Mouse (Mus musculus): ENCODE data around the gene Vegfc.

Vegfc gene

DNA sequence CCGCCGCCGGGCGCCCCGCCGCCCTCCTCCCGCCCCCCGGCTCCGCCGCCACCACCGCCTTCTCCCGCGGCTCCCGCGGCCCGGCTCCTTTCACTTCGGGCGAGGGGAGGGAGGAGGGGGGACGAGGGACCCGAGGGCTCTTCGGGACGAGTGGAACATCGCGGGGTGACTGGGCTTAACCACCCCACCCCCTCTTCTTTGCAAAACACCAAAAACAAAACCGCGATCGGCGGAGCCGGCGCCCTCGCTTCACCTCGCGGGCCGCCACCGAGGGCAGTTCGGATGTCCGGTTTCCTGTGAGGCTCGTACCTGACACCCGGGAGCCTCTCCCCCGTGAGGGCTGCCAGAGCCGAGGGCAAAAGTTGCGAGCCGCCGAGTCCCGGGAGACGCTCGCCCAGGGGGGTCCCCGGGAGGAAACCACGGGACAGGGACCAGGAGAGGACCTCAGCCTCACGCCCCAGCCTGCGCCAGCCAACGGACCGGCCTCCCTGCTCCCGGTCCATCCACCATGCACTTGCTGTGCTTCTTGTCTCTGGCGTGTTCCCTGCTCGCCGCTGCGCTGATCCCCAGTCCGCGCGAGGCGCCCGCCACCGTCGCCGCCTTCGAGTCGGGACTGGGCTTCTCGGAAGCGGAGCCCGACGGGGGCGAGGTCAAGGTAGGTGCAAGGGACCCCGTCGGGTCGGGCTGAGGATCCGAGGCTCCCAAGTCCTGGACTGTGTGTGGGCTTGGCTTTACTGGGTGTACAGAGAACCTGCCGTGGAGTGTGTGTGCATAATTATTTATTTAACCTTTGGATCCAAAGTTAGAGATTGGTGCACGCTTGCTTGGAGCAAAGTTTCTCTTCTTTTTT is at the start of gene Vegfc:
Gene Vegfc (plus strand): TSS at position 336 of the 850 bp plus-strand sequence.
- DNase-seq = peak; percentile 24

- no peak for DNase-seq
Observed at GRCm38 (mm10) chr8:54034584-54034983, 42.8 kb upstream of the Vegfc start.

DNA sequence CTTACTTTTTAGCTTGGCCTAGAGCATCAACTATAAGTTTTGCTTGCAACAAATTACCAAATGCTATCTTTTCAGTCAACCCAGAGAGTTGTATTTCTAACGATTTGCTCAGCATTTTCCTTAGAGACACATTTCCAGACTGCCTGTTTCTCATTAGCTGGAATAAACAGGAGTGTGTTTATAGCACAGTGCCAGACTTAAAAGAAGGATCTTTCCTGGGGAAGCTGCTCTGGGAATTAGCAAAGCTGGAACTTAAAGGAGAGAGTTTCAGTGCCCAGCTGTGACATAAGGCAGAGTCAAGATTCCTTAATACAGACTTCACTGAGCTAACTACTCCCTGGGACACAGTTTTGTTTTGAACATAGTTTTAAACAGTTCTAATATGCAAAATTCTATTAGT is 34.8 kb upstream of the Vegfc start:
- DNase-seq = no peak

DNA sequence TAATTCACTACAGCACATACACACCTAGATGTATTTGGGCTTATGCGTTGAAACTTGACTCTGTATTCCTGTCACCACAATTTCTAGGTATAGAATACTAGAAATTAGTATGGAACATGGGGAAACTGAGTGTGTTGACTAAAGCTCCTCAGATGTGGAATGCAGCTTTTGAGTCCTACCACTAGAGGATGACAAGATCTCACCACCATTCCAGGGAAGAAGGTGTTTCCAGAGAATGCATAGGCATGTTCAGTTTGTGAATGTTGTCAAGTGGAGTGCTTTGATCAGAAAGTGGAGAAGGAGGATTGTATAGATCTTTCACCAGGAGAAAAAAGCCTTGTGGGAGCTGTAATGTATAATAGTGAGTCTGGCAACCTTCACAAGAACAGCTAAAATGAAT is 33.9 kb upstream of the Vegfc start:
- DNase-seq = no peak

GRCm38 (mm10) chr8:54053210-54053609 is 24.2 kb upstream of the Vegfc start:
- DNase-seq = no peak

DNA sequence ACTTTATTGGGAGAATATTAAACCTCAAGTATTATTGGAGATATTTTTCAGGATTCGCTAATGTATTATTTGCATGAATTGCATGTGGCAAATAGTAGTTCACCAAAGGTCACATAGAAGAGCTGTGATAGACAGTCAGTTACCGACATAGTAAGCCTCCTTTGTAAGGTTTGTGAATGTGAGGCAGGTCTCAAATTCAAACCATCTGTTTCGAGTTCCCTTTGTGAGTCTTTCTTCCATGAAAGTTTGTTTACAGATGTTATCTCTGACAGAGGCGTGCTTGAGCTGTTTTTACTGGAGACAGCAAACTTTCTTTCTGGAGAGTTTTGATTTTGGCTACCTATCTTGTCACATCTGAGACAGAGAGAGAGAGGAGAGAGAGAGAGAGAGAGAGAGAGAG is 11.9 kb upstream of the Vegfc start:
- DNase-seq = no peak

DNA sequence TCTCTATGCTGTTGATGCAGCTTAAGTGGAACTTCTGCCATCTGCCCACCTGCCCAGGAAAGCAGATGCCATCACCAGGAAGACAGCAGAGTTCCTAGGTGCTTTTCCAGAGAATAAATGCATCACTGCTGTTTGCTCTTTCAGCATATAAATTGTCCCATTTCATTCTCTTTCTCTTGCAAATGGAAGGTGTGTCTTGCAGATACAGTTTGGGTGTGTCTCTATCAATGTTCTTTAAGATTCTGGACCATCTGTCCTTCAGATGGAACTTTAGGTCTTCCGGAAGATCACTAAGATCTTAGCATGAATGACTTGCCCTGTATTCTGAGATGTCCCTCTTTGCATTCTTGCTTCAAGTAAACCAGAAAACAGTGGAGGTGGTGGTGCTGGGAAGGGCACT is 1.1 kb upstream of the Vegfc start:
- DNase-seq = no peak

- peak; percentile 27 for DNase-seq
Observed at GRCm38 (mm10) chr8:54076791-54077270, 575 bp upstream of the Vegfc start.

DNA sequence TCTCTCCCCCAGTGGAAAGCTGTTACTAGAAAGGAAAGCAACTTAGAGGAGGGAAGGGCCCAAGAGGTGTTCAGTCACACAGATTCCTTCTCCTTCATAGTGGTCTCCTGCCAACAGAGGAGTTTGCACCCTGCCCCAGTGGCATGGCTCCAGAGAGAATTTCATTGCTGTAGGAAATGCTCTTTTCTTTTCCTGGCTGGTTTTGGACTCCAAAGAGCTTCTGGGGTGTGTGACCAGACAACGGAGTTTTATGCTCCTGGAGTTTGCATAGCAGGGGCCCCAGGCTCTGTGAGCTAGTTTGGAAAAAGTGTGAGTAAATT is 675 bp downstream of the Vegfc start:
- peak; percentile 12 for DNase-seq

DNA sequence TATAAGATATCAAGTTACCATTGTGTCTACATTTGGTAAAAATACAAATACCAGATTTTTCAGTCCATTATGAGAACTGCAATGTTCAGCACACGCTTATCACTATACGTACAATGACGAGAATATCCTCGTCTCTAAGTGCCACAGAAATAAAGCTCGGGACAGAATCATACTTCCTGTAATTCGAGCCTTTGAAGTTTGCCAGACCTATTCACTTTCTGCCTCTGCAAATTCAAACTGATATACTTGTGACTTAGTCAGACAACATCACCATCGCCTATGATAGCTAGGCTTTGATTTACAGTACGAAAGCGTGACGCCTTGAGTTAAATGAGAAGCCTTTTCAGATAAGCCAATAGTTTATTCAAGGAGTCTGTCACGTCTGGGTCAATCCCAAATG is 1.6 kb downstream of the Vegfc start:
- DNase-seq = no peak

DNA sequence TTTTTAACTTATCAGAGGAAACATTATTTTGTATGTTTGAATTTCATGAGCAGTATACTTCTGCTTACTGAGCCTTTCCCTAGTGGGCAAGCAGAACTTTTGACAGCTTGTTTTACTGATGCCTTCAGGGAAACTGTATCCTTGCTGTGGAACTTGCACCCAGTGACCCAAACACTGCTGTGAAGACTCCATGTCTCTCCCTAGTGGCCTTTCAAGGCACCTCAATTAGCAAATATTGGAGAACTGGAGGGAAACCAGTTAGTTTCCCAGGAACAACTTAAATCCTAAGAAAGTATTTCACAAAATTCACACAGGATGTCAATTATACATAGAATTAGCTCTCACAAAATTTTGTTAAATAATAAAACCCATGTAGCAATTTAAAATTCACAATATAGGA is 2.2 kb downstream of the Vegfc start:
- no peak for DNase-seq

DNA sequence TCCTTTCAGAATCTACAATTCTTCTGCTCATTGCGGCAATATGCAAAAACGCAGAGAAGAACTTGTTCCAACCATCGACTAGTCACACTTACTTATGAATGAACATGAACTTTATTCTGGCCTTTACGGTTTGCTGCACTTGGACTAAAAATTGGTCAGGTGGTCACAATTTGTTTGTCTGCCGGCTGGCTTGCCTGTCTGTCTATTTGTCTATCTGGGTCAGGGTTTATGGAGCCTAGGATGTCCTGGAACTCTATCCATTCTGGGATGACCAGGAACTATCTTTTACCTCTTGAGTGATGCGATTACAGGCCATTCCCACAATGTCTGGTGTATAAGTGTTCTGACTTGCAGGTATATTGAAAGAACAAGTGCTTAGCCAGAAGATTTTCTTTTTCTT is 8.5 kb downstream of the Vegfc start:
- no peak for DNase-seq

DNA sequence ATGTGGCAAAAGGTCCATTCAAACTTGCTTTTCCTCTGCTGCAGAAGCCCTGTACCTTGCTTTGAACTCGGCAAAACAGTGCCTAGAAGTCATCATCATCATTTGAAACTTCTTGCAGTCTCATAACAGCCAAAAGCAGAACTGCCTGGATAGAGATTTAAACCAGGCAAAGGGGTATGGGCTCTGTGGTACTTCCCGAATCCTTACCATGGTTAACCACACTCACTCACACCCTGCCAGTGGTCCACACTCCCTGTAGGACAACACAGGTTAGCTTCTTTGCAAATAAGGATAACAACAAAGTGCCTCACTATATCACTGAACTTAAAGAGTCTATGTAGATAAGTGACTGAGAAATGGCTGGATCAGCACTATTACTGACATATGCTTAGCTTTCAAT is 9.7 kb downstream of the Vegfc start:
- no peak for DNase-seq

- no peak for DNase-seq
Observed at GRCm38 (mm10) chr8:54089204-54089603, 11.8 kb downstream of the Vegfc start.

GRCm38 (mm10) chr8:54089901-54090300 is 12.5 kb downstream of the Vegfc start:
- DNase-seq = no peak

DNA sequence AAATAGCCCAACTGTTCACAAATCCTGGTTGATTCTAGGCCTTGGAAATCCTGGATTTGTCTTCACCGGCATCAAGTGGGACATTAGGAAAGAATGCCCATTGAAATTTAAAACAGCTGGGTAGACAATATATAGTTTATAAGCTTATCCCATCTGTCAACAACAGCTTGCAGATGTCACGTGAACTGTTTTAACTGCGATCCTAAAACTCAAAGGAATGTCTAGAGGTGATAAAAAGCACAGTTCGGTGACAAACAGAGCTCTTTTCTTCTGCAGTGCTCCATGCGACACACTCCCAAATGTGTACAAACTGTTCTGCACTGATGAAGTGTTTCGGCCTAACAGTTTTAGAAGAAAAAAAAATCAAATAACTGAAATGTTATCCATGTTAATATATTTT is 22.7 kb downstream of the Vegfc start:
- DNase-seq = no peak

DNA sequence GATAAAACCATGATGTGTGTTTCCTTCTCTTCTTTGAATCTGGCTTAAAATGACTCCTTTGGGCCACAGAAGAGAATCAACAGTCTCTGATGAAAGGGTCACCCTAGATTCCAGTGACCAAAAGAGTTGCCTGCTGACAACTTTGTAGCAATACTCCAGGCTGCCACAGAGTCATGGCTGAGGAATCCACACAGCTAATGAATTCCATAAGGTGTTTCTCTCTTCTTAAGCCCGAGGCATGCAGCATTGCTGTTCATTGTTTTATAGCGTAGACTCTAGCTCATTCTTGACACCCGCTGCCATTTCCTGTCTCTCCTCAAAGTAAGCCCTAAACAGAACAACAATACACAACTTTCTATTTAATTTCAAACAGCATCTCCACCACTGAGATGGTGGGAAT is 37.2 kb downstream of the Vegfc start:
- DNase-seq = no peak

- no peak for DNase-seq
Observed at GRCm38 (mm10) chr8:54120115-54120514, 42.7 kb downstream of the Vegfc start.

GRCm38 (mm10) chr8:54121942-54122341 is 44.5 kb downstream of the Vegfc start:
- DNase-seq = no peak

GRCm38 (mm10) chr8:54122345-54122744 is 44.9 kb downstream of the Vegfc start:
- no peak for DNase-seq

DNA sequence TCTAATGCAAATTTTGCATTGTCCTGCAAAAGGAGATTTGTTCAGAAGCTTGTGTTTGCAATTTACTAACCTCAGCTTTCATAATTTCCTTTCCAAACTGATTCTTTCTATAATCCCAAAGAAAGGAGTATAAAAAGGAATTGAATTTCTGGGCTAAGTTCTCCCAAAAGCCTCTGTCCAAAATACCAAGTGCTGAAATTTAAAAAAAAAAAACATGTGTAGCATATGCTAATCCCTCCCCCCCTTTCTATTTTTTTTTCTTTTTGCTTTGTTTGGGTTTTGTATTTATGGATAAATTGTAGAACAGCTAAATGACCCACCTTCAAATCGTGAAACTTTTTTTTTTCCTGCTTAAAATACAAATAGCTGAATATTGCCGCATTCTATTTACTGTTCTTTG is 53.2 kb downstream of the Vegfc start:
- DNase-seq = no peak

DNA sequence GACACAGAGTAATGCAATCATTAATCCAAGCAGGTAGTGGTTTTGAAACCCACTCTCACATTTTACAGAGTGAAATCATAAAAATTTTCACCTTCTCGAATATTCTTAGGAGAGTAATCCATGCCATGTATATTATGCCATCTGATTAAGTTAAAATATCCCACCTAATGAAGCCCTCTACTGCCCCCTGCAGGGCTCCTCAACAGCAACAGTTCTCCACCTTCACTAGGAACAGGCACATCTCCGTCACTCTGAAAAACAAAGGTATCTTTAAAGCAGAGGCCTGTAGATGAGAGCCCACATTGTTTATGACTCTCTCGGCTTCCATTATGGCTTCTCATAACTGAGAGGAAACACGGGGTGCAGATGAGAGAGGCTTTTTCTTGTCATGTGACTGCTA is 75.8 kb downstream of the Vegfc start:
- DNase-seq = peak; percentile 5

DNA sequence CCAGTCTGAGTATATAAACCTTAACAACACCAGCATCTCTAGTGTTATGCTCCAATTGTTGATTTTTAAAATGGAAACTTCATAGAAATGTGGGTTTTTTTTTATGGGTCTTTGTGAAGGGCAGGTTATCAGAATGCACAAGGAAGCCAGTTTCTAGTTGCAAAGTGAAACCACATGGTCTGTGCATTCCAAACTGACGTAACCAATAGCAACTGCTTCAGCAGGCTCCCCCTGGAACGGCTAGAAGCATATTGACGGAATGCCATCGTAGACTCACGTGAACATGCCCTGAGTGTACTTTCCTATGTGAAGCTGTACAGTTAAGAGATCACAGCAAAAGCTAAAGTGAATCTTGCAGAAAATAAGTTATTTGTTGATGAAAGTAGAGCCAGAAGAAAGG is 86.1 kb downstream of the Vegfc start:
- DNase-seq = no peak

DNA sequence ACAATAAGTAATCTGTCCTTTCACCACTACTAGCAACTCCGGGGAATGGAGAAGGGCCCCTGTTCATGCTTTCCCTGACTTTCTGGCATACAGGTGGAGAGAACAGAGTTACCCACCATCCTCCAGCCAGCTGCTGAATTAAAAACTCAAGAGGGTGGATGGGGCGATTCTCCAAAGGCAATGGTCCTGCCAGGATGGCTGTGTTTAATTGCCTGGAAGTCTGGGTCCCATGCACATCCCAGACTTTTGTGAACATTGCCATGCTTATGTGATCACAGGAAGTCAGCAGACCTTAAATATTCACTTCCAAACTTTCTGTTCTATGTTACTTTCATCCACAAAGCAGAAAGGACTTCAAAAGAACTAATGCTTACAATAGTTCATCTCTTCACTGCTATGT is 107.9 kb downstream of the Vegfc start:
- DNase-seq = no peak

GRCm38 (mm10) chr8:54185927-54186326 is 108.5 kb downstream of the Vegfc start:
- DNase-seq = no peak

Data from cerebellum, adult 9-10 months (tissue).